Mouse (Mus musculus) adipocyte (in vitro differentiated cells): ENCODE data around the gene Tbx5.

Source experiments
- DNase-seq: peaks from one replicate; pipeline ENCODE4 v3.0.0-alpha.2; 2016; ENCODE audit warnings: low spot score

The Tbx5 gene

DNA sequence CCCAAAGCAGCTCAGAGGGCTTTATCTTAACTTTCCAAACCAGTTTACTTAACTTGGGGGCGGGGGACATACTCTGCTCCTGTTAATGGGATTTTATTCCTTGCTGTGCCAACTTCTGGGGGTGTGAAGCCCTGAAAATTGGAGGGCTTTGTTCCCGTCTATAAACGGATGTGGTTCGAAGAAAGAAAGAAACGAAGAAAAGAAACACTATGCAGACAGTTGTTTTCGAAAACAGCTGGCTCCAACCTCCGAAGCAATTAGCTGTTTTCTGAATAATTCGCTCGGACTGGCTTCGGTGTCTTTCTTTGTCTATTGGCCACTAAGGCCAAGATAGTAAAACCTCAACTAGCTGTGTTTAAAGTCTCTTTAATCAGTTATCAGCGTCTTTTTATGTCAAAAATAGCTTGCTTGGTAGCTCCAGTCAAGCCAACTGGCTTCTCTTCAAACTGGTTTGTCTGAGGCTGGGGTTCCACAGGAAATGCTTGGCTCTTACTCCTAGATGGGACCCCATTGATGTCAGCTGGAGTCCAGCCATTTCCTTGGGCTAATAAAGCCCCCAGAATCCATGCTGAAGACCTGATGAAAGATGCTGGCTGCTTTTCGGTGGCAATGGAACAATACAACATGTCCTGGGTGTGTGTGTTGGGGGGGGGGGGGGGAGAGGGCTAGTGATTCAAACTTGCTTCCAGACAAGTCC is 21.3 kb upstream of the Tbx5 start:
- no peak for DNase-seq

DNA sequence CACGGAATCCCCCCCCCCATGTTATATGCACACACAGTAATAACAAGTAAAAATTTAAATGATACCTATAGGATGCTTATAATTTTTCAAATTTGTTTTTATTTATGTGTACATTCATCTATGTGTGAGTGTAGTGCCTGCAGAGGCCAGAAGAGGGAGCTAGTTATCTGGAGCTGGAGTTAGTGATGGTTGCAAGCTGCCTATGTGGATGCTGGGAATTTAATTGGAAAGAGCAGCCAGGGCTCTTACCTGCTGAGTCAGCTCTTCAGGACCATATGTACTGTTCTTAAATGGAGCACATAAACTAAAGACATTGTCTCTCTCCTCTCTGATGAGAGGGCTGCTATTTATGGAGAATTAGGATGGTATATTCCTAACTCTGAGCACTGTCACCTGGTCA is 17.2 kb upstream of the Tbx5 start:
- DNase-seq: no peak

DNA sequence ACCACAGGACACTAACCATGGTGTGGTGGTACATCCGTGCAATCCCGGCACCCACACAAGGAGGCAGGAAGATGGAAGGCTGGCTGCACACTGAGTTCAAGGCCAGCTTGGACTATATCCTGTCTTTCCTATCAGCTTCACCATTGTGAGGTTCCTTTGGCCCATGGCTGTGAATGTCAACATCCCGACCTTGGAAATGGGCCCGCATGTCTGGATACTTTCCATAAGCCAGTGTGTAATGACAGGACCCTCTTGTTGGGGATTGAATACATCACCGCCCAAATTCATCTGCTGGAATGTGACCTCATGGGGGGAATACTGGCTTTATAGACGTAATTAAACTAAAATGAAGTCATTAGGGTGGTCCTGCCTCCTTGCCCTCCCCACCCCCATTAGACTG is 12.0 kb upstream of the Tbx5 start:
- no peak for DNase-seq

DNA sequence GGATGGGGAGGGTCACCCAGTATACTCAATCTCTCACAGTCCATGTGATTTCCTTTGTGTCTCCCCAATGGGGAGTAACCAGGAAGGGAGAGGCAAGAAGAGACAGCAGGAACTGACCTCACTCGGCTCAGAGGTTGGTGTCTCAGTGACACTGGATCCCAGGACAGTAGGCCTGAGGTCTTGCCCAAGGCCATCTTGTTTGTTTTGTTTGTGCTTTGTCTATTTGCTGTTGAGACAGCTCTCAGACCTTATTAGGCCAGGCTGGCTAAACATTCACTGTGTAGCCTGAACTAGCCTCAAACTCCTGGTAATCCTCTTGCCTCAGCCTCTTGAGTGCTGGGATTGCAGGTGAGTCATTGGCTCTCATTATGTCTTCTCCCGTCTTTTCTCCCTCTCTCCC is 11.0 kb upstream of the Tbx5 start:
- no peak for DNase-seq

DNA sequence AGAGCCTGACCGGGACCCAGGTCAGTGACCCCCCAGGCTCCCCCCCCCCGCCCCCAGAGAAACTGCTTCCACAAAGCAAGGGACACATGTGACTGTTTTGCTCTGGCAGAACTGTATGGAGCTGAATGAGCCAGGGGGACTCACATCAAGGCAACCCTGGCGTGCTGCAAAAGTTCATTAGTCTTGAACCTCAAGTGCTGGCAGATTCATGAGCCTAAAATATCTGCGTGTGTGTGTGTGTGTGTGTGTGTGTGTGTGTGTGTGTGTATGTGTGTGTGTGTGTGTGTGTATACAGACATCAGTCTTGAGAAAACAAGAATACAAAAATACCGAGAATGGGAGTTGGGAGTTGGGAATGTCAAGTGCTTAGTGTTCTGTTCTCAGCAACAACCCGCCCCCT is 5.1 kb upstream of the Tbx5 start:
- DNase-seq: no peak

DNA sequence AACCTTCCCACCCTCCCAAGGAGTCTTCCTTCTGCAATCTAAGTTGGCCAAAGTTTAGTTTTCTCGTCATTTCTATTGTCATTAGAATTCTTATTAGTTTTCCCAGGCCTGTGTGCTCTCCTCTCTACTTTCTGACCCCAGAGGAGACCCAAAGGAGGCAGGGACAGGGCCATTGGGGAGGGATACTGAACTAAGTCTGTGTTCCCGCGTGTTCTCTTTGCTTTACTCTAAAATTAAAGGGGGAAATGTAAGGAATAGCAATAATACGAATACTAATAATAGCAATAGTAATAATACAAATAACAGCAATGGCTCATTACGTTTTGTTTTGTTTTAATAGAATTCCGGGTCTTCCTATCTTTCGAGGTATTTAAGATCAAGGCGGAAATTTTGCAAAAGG is 1.9 kb upstream of the Tbx5 start:
- DNase-seq: no peak

DNA sequence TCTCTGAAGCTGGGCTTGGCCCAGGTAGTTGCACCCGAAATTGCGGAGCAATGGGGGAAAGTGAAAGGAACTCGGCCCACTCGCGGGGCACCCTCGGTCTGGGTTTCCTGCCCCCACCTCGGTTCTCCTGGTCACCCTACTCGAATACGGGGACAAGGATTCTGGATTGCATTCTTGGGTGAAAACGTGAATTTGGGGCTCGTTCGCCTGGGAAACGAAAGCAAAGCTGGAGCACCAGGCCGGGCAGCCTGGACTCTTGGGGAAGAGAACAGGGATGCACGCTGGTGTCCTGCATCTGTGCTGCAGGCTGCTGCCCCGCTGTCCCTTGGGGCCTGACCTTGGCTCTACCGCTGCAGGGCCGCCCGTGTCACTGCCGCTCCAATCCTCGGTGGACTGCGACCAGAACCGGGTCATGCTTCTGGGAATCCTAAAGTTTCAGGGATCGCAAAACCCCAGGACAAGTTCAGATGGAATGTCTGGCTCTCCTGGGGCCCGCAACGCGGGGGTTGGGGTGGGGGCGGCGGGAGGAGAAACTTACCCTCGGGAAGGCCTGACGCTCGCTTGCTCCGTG is 1.2 kb upstream of the Tbx5 start:
- DNase-seq: no peak

DNA sequence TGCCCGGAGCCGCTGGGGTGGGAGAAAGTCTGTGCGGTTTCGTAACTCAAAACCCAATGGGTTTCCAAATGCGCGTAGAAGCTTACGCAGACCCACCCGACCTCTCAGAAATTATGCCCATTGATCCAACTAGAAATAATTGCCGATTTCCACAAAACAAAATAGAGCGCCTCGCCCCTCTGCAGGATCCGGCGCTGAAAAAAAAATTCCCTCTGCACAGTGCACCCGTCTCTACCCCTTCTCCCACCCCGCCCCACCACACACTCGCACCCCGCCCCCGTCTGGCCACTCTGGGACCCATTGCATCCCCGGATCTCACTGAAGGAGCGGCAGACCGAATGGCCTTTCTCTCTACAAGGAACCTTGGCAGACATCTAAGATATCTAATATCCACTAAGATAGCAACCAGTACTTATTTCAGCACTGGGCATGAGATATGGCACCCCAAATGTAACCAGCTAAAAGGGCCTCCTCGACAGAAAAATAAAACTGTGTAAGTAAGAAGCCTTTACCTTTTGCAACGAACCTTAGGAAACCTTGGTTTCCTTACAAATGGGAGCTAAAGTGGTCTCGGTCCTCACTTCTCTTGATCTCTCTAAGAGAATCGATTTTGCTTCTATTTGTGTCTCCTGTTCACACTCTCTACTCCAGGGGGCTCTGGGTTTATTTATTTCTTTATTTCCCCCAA is 533 bp upstream of the Tbx5 start:
- DNase-seq: no peak

DNA sequence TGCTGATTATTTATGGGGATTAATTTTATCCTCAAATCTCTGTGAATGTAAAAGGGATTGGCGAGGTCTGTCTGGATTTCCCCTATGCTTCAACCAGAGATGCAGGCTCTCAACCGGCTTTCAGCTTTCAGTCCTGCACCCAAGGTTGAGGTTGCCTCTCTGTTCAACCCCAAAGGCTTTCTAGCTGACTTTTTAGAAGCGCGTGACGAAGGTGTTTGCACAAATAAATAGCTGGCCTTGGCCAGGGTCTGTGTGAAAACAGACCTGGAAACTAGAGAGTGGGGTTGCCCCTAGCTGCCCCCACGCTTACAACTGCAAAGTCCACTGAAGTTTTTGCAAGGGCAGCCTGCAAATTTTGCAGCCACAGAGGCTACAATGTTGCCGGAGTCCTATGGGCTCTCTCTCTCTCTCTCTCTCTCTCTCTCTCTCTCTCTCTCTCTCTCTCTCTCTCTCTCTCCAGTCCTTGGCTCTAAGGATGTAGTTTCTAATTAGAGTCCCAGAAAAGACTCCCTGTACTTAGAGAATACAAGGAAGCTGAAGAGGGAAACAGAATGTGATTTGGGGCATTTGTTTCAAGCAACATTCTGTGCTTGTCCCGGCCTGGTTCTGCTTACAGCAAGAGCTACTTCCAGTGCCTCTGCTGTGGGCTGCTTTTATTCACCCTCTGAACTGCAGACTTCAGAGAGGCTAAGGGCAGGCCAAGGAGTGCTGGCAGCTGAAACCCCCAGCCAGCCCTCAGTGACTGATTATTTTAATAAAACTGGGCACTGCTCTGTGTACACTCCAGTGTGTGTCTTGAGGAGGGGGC is 959 bp downstream of the Tbx5 start:
- DNase-seq: no peak

DNA sequence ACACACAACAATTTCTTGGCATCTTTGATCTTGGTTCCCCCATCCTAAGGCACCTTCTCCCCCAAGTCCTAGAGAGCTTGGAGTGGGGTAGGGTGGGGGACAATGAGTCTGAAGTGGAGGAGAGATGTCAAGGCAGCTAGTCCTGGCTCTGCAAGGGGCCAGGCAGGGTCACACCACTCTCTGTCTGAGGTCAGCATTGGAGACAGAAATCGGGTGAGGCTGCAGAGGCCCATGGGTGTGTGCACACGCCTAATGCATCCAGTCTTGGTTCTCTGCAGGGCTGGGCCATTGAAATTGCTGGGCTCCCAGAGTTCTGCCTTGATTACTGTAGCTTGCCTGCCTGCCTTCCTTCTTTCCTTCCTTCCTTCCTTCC is 1.5 kb downstream of the Tbx5 start:
- DNase-seq: no peak

DNA sequence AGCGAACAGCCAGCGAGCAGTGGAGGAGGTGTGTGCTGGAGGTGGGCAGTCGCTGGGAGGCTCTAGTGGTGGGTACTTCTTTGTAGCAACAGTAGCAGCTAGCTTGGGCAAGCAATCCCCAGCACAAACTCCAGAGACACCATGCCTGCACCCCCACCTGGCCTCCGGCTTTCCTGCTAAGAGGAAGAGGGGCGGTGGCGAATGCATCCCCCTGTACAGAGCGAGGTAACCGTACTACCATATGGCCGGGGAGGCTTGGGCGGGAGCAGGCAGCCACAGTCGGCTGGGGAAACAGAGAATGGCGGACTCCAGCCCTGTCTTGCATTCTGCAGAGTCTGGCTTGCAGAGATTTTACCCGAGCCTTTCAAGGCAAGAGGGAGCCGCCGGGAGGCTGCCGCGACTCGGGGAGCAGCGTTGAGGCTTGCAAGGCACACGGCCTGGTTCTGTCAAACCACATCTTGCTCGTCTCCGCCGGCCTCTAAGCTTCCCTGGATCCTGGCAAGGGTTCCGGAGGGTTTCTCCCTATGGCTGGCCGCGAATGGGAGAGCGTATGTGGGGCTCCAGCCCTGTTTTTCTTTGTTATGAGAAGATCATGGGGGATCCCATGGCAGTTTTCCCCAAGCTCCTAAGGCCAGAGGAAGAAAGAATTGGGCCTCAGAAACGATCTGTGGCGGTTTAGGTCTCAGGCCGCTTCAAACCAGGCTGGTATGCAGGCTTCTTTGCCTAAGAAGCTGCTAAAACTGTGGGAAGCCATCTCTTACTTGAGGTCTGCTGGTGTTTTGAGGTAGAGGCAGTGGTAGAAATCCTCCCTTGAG is 2.8 kb downstream of the Tbx5 start:
- no peak for DNase-seq

DNA sequence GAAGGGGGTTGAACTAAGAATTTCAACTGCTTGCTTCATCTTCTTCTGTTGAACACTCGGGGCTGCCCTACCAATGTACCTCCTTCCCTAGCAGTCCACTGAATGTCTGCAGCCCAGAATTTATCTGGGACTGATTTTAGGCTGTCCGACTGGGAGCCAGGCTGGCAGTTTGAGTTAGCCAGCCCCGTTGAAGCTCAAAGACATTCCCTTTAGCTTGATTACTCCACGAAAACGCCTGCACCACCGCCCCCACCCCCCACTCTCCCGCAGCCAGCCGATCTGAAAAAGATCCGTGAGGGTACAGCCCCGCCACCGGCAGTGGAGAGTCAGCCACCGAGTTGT is 3.4 kb downstream of the Tbx5 start:
- no peak for DNase-seq

DNA sequence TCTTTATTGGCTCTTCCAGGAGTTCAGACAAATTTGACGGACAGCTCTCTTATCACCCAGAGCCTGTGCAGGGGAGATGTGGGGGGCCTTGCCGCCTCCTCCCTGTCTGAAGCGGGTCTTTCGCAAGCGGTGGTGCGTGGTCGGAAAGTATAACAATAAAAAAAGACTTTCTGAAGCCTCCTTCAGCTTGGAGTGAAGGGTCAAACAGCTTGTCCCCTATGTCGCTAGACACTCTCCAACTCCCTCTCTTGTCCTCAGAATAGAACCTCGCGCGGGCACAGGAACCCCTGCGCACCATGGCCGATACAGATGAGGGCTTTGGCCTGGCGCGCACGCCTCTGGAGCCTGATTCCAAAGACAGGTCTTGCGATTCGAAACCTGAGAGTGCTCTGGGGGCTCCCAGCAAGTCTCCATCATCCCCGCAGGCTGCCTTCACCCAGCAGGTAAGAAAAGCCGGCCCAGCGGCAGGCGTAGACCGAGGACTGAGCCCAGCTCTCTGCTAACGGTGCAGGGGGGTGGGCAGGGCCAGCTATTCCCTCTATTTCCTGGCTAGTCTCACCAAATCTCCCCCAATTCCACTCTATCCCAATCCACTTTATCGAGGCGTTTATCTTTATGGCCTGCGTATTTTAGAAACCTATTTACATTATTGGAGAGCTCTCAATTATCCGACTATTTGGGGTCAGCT is 4.3 kb downstream of the Tbx5 start:
- DNase-seq: no peak

DNA sequence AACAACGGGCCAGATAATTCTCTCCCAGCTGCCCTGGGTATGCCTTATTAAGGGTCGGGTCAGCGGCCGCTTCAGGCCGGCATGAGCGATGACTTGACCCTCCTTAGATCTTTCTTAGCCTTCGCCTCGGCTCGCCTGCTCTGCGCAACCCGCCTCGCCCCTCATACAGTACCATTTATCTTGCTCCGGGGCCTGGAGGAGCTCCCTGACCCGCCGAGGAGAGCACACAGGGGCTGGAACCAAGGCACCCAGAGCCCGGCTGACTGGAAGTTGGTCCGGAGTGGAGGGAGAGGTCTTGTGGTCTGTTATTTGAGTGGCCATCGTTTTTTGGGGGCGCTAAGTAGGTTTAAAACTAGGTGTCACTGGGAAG is 4.8 kb downstream of the Tbx5 start:
- no peak for DNase-seq

DNA sequence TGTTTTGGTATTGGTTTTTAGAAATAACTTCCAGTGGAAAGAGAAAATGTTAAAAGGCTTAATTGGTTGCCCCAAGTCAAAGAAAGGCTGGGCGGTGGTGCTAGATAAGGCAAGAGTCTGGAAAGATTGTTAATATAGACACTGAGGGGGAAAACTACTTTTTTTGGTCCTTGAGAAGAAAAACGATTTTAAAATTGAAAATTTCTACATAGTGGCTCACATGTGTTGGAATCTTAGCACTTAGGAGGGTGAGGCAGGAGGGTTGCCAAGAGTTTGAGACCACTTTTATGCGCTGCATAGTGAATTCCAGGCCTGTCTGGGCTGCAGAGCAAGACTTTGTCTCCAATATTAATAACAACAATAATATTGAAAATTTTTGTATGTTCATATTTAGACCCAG is 5.4 kb downstream of the Tbx5 start:
- no peak for DNase-seq

DNA sequence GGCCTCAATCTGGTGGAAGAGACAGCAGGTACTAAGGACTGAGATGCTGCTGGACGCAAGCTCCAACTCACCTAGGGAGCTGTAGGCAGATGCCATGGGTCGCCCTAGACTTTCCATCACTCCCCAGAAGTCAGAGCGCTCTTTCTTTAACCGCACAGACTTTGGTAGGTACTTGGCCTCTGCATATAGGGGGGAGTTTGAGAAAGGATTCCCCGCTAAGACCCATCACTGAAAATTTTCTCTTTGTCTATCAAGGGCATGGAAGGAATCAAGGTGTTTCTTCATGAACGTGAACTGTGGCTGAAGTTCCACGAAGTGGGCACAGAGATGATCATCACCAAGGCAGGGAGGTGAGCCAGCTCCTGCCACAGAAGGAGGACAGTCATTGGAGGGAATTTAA is 6.0 kb downstream of the Tbx5 start:
- DNase-seq: no peak

DNA sequence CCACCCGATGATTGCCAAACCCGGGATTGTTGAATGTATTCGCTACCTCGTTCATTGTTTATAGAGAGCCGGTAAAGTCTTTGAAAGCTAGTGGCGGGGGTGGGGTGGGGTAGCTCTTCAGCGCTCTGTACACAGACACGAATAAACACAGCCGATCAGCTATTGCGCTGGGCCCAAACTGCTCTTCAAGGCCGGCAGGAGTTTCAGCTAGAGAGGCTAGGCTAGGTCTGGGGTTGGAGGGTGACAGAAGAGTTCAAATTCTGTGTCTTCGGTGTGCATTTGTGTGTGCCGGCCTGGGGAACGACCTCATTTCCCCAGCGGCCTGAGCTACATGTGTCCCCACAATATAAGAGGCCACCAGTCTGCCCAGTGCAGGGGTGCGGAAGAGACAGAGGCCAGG is 6.7 kb downstream of the Tbx5 start:
- no peak for DNase-seq

DNA sequence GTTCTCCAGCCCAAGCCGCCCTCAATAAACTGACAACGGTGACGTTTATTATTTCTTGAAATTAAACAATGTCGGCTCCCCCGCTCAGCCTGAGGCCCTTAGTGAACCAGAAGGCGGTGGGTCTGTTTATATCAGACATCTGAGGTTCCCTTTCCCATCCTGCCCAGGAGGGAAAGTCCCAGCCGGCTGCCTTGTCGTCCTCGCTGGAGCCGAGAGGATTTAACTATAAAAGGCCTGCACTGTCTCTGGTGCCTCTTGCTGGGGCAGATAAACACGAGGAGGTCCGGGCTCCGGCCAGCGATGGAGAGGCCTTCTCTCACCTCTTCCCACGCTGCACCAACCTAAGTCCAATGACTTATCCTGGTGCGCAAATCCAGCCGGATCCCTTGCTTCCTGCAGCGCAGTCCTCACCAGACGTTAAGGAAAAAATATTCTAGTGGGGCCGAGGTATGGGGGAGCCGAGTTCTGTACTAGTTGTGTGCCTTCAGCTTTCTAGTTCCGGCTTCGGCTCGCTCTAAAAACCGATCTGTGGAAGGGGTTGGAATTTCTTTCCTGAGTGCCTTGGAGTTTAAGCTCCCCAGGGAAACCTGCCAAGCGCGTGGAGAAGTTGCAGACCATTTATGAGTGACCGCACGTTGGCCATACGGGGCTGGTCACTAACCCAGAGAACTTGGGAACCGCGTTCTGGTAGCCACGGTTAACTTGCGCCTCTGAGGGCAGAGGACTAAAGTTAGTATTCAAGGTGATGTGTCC is 7.3 kb downstream of the Tbx5 start:
- no peak for DNase-seq

DNA sequence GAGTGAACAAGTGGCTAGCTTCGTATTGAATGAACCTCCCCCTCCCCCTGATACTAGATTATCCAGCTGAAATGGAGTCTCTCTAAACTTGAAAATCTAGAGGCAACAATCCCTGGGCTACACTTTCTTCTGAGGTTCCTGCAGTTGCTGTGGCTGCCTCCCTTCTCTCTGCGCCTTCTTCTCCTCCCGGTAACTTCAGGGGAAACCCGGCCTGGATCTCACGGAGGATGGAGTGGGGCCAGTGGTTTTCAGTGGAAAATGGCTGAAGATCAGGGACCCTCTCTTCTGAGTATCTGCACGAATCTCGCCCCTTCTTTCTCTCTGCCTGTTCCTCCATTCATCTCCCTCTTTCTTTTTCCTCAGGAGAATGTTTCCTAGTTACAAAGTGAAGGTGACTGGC is 7.9 kb downstream of the Tbx5 start:
- no peak for DNase-seq

DNA sequence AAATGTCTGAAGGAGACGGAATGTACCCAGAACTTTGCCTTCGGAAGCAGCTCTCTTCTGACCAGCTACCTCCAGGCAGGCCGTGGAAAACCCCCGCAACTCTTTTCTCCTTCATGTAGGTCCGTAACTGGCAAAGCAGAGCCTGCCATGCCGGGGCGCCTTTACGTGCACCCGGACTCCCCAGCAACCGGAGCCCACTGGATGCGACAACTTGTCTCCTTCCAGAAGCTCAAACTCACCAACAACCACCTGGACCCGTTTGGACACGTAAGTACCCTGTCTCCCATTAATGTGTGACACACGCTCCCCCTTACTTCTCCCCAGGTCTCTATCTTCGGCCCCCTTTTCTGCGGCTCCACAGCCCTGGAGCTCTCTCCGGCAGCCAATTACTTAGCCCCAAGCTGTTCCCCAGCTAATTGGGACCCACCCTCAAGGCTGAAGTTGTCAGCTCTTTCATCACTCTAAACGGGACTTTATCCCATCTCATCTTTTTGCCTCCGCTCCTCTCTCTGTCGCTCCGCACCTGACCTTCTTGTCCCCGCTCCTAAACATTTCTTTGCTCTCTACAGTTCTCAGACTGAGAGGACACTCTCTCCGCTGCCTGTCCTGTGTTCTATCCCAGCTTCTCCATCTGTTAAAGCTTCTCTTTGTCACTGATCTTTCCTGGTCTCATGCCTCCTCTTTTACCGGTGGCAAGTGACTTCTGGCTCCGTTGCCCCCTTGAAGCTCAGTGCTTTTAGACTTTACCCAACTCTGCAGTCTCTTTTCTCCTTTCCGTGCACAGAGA is 9.4 kb downstream of the Tbx5 start:
- DNase-seq: no peak
